Mouse (Mus musculus) heart, postnatal 0 days (tissue): ENCODE data around the gene Gsto1. TPM values are rescaled to one million over a fixed set of nuclear protein-coding genes. Genes with fewer than 3 reads are reported as not detected.
A peak's percentile ranks its signal among the peaks of the same experiment; 100 is the strongest.

Source experiments
- ATAC-seq: fragments of 200-750 bp; cut with Nextera tagmentation; 2 replicates; pipeline ENCODE4 v1.8.0; 2017; ENCODE audit warnings: low read depth, moderate number of reproducible peaks, moderate library complexity; ENCODE audit not compliant: insufficient read depth
- DNase-seq: peaks from one replicate; pipeline ENCODE4 v3.0.0-alpha.2; 2016; ENCODE audit warnings: low spot score
- H3K27ac ChIP-seq: fragments of 300-500 bp; sonication (generic); 2 replicates; pipeline ENCODE4 v1.5.1; 2014; ENCODE audit warnings: low read depth, mild to moderate bottlenecking
- H3K27me3 ChIP-seq: fragments of 300-500 bp; sonication (generic); 2 replicates; pipeline ENCODE4 v1.6.1; 2014; ENCODE audit warnings: low read length, mixed read lengths; ENCODE audit not compliant: control insufficient read depth, insufficient read depth
- H3K36me3 ChIP-seq: fragments of 300-500 bp; sonication (generic); replicated peaks from 2 replicates; pipeline ENCODE4 v1.6.1; 2014; ENCODE audit warnings: low read length, mixed read lengths; ENCODE audit not compliant: control insufficient read depth, insufficient read depth
- H3K4me1 ChIP-seq: fragments of 300-500 bp; sonication (generic); 2 replicates; pipeline ENCODE4 v1.6.1; 2014; ENCODE audit warnings: antibody characterized with exemption; ENCODE audit not compliant: control insufficient read depth, insufficient read depth
- H3K4me2 ChIP-seq: fragments of 300-500 bp; sonication (generic); 2 replicates; pipeline ENCODE4 v1.6.1; 2014; ENCODE audit warnings: low read depth, mild to moderate bottlenecking, low read length, moderate library complexity
- H3K4me3 ChIP-seq: fragments of 300-500 bp; sonication (generic); 2 replicates; pipeline ENCODE4 v1.5.1; 2014; ENCODE audit warnings: low read depth, low read length
- H3K9ac ChIP-seq: fragments of 300-500 bp; sonication (generic); replicated peaks from 2 replicates; pipeline ENCODE4 v1.6.1; 2014; ENCODE audit warnings: low read depth, low read length, mixed read lengths
- H3K9me3 ChIP-seq: fragments of 300-500 bp; sonication (generic); replicated peaks from 2 replicates; pipeline ENCODE4 v1.6.1; 2016; ENCODE audit warnings: low read length; ENCODE audit not compliant: control insufficient read depth
- CTCF ChIP-seq: IDR thresholded peaks from 2 replicates; pipeline ENCODE4 v1.5.1; 2016; ENCODE audit warnings: antibody characterized with exemption, control low read depth, low read depth
- EP300 ChIP-seq: IDR thresholded peaks from 2 replicates; pipeline ENCODE4 v1.6.1; 2016; ENCODE audit warnings: antibody characterized with exemption, low read depth
- WGBS: fragments of 180-500 bp; shearing (Covaris S2); extraction: QIAGEN DNeasy Blood & Tissue Kit; methylation state at CpG from one replicate; pipeline ENCODE4 v1.1.7; 2014; 5-methylcytosine and 5-hydroxymethylcytosine counted together
- polyA plus RNA-seq: library from polyadenylated mRNA; unstranded; fragments of >200 nt; fragmentation: Nextera tagmentation; extraction: Ambion mirVana; gene quantifications from 2 replicates; pipeline ENCODE4 v1.2.1, GENCODE M21; 2015
- total RNA-seq: library from RNA; depleted of rRNA; stranded (reverse); fragments of >200 nt; gene quantifications from 2 replicates; pipeline ENCODE4 v1.2.3, GENCODE M21; 2014; ENCODE audit warnings: low replicate concordance

Gene Gsto1
- total and polyA plus RNA-seq, 2 experiments from 2014 or later = 127 to 146 TPM

DNA sequence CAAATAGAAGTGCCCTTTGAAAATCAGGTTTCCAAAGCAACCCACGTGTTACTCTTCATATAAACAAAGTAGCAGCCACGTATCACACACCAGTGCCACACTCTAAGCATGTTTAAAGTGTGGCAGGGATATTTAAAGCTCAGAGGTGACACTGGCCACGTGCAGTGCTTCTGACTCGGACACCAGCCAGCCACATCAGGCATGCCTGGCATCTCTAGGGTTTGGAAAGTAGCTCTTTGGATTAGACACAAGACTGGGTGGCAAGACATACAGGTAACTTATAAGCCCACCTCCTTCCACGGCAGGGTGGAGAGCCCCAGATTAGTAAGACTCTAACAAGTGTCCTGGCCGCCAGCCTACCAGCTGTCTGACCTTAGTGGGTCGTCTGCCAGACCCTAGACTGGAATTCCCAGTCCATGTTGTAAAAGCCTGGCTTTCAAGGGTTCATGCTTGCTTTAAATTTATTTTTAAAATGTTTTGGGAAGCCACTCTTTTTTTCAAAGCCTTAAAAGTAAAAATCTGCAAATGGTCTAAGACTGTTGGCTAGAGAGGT, 30.5 kb downstream of the Gsto1 start:
- TF ChIP-seq EP300 = peak; percentile 87
- TF ChIP-seq CTCF = no peak
- Histone ChIP-seq H3K27me3 (no peaks in the 10 kb centered on the region), H3K4me3 (no peak overlapping the region), H3K9ac (0 out of 2 replicates have a peak overlapping the region, but pooled peaks have one; percentile 1), H3K27ac (peak overlapping the region; percentile 80), H3K4me1 (peaks cover 32% of the 10 kb centered on the region), H3K36me3 (no peaks in the 10 kb centered on the region), H3K4me2 (0 out of 2 replicates have a peak overlapping the region, but pooled peaks have one; percentile 8), H3K9me3 (no peaks in the 10 kb centered on the region)
- WGBS = 23% methylated on average over 7 of the region's 7 CpGs
- ATAC-seq (peak; percentile 86), DNase-seq (peak; percentile 82)

DNA sequence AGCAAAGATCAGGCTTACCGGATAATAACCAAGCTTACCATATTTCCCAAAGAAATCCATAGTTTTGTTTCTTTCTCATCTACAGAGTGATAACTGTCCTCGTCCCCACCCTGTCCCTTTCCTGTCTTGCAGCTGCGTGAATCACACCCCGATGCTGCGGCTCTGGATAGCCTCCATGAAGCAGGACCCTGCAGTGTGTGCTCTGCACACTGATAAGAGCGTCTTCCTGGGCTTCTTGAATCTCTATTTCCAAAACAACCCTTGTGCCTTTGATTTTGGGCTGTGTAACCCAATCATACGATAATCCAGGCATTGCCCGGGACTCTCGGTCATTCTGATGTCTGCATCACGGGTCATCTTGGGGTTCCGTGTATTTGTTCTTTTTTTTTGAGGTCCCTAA, 31.1 kb downstream of the Gsto1 start:
- Histone ChIP-seq H3K4me3 (no peak overlapping the region), H3K36me3 (no peaks in the 10 kb centered on the region), H3K4me2 (no peak overlapping the region), H3K27ac (peak overlapping the region; percentile 80), H3K27me3 (no peaks in the 10 kb centered on the region), H3K9ac (0 out of 2 replicates have a peak overlapping the region, but pooled peaks have one; percentile 1), H3K9me3 (no peaks in the 10 kb centered on the region), H3K4me1 (peaks cover 38% of the 10 kb centered on the region)
- ATAC-seq (no peak), DNase-seq (no peak)
- WGBS = 49% methylated on average over 11 of the region's 11 CpGs
- TF ChIP-seq EP300 (no peak), CTCF (no peak)

DNA sequence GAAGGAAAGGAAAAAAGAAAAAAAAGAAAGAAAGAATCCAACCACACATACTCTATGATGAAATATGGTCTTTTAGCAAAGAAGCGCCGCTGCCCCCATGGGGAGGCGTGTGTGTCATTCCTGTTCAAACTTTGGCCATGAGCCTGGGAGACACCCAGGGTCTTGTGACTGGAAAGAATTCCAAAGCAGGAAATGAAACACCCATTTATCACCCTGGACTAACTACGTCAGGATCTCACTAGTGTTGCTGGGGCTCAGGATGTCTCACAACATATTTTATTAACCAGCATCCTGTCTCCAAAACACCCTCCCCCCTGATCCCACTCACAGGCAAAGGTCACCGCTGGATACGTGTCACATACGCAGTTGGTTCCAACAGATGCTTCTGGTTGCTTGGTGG, 31.8 kb downstream of the Gsto1 start:
- Histone ChIP-seq H3K4me2 (no peak overlapping the region), H3K4me3 (no peak overlapping the region), H3K9ac (no peak overlapping the region), H3K9me3 (no peaks in the 10 kb centered on the region), H3K4me1 (peaks cover 46% of the 10 kb centered on the region), H3K36me3 (no peaks in the 10 kb centered on the region), H3K27ac (peak overlapping the region; percentile 49), H3K27me3 (no peaks in the 10 kb centered on the region)
- WGBS = 39% methylated on average over 7 of the region's 7 CpGs
- peak; percentile 69 for DNase-seq
- peak; percentile 34 for ATAC-seq
- no peak for TF ChIP-seq EP300
- TF ChIP-seq CTCF = no peak

DNA sequence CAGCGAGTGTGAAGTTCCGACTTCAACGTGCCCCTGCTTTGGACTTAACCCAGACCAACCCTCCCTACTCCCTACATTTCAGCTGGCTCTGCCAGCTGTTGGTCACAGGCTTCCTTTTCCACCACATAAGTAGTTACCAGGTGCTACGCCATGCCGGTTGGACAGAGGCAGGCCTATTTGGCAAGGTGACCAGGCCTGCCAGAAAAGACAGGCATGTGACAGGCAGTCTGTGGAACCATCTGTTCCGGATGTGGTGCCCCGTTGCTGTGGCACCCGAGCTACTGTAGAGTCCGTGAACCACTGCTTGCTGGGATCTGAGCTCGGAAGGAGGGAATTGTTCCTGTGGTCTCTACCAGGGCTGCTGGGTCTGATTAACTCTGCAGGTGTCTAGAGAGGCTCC, 32.6 kb downstream of the Gsto1 start:
- H3K4me3 ChIP-seq = no peak overlapping the region
- no peak for TF ChIP-seq EP300
- TF ChIP-seq CTCF = no peak
- no peak overlapping the region for H3K9ac ChIP-seq
- DNase-seq (no peak), ATAC-seq (no peak)
- H3K27ac ChIP-seq = peak overlapping the region; percentile 49
- H3K4me1 ChIP-seq = peaks cover 52% of the 10 kb centered on the region
- no peaks in the 10 kb centered on the region for H3K27me3 ChIP-seq
- no peaks in the 10 kb centered on the region for H3K36me3 ChIP-seq
- no peak overlapping the region for H3K4me2 ChIP-seq
- WGBS = 62% methylated on average over 10 of the region's 10 CpGs
- H3K9me3 ChIP-seq = no peaks in the 10 kb centered on the region

DNA sequence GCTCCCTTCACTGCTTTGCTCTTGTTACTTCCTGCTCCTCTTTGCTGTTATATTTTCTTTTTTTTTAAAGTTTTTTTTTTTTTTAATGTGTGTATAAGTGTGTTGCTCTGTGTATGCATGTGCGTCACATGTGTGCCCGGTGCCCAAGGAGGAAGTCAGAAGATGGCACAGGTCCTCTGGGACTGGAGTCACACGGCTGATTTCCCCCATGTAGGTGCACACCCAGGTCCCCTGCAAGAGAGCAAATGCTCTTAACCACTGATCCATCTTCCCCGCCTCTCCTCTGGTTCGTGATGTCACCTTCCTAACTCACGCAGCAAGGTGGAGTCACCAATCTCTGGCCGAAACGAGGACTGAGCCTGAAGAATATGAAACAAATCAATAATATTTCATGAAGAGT, 33.3 kb downstream of the Gsto1 start:
- TF ChIP-seq CTCF (no peak), EP300 (no peak)
- Histone ChIP-seq H3K4me1 (peaks cover 57% of the 10 kb centered on the region), H3K27ac (peak overlapping the region; percentile 49; the same call in 1 of the 2 replicates), H3K27me3 (no peaks in the 10 kb centered on the region), H3K9ac (no peak overlapping the region), H3K9me3 (no peaks in the 10 kb centered on the region), H3K4me2 (no peak overlapping the region), H3K4me3 (no peak overlapping the region), H3K36me3 (no peaks in the 10 kb centered on the region)
- WGBS = 93% methylated on average over 8 of the region's 8 CpGs
- DNase-seq (no peak), ATAC-seq (no peak)
